Comparison of ENCODE assay signal across 22 mouse cellular contexts in genomic region chr12:37257099-37257498, GRCm38 (mm10). TPM values are rescaled to one million over a fixed set of nuclear protein-coding genes. Genes with fewer than 3 reads are reported as not detected.
DNase-seq lines count a peak whose midpoint lies in the region; ATAC-seq and TF ChIP-seq lines count a peak whose summit lies in the region.
"Had no signal": no experiment of that assay in that cellular context is flagged by ENCODE, and none has a peak within 500 bp of the region (broad histone marks: within the 10 kb centered on the region; RNA-seq: fewer than 3 reads in every experiment).

No protein-coding gene starts in this region.

- H3K27ac ChIP-seq in lung, embryonic 15.5 days, result no peak overlapping the region
- no peak overlapping the region for H3K27ac ChIP-seq in lung, postnatal 0 days (ENCODE audit: low read length)
- H3K27ac ChIP-seq: embryonic facial prominence, embryonic 13.5 days; embryonic facial prominence, embryonic 15.5 days; forebrain, embryonic 10.5 days; forebrain, embryonic 12.5 days had no signal

- no peaks in the 10 kb centered on the region for H3K27me3 ChIP-seq in lung, embryonic 15.5 days
- H3K27me3 ChIP-seq in lung, postnatal 0 days (replicated peaks; ENCODE audit: insufficient read depth, low read length), result no peaks in the 10 kb centered on the region
- H3K27me3 ChIP-seq: embryonic facial prominence, embryonic 13.5 days; embryonic facial prominence, embryonic 15.5 days; forebrain, embryonic 12.5 days had no signal

- H3K9ac ChIP-seq in lung, embryonic 15.5 days, result no peak overlapping the region
- H3K9ac ChIP-seq in lung, postnatal 0 days (replicated peaks; ENCODE audit: low read depth), result no peak overlapping the region
- H3K9ac ChIP-seq: embryonic facial prominence, embryonic 13.5 days; embryonic facial prominence, embryonic 15.5 days; forebrain, embryonic 12.5 days had no signal

- no peaks in the 10 kb centered on the region for H3K9me3 ChIP-seq in lung, embryonic 15.5 days
- H3K9me3 ChIP-seq in lung, postnatal 0 days (ENCODE audit: low read length), result no peaks in the 10 kb centered on the region
- H3K9me3 ChIP-seq: embryonic facial prominence, embryonic 13.5 days; embryonic facial prominence, embryonic 15.5 days; forebrain, embryonic 10.5 days; forebrain, embryonic 12.5 days had no signal

- no peak for DNase-seq in lung, postnatal 14 days
- DNase-seq in lung, postnatal 0 days (ENCODE audit: low spot score), result peak; percentile 89
- DNase-seq in lung, postnatal 4 days, result no peak
- peak; percentile 37 for DNase-seq in lung, postnatal 36 days
- DNase-seq in thymus, postnatal 10 days (ENCODE audit: low spot score in 2 of 2), result no peak
- DNase-seq: adrenal gland, adult 2 months; adrenal gland, postnatal 10 days; adrenal gland, postnatal 25 days; cerebellum, adult 11 months; cerebellum, adult 18-20 months; cerebellum, adult 8-10 months; cerebellum, adult 9-11 months; cerebellum, postnatal 14 days; cerebellum, postnatal 36 days; embryo, embryonic 11 days had no signal

- 51% methylated on average over 2 of the region's 2 CpGs for WGBS in lung, embryonic 15.5 days
- 47% methylated on average over 2 of the region's 2 CpGs for WGBS in lung, postnatal 0 days

- peak; percentile 19; the same call in 1 of the 2 replicates for ATAC-seq in lung, embryonic 15.5 days (ENCODE audit: borderline replicate concordance, extremely low read depth, low FRiP score, low TSS enrichment)
- peak; percentile 98 for ATAC-seq in lung, postnatal 0 days
- ATAC-seq: forebrain, embryonic 14.5 days had no signal

- peak; percentile 98 for TF ChIP-seq EP300 in lung, postnatal 0 days (IDR thresholded peaks at IDR 0.05)

- no peak overlapping the region for H3K4me2 ChIP-seq in lung, embryonic 15.5 days
- no peak overlapping the region for H3K4me2 ChIP-seq in lung, postnatal 0 days (replicated peaks; ENCODE audit: low read depth, low read length)
- H3K4me2 ChIP-seq: embryonic facial prominence, embryonic 13.5 days; embryonic facial prominence, embryonic 15.5 days; forebrain, embryonic 12.5 days had no signal

- H3K4me3 ChIP-seq in lung, embryonic 15.5 days, result no peak overlapping the region
- H3K4me3 ChIP-seq in lung, postnatal 0 days (ENCODE audit: low read depth, low read length), result no peak overlapping the region
- H3K4me3 ChIP-seq: embryonic facial prominence, embryonic 13.5 days; embryonic facial prominence, embryonic 15.5 days; erythroblast, embryonic 14.5 days; forebrain, embryonic 10.5 days; forebrain, embryonic 12.5 days had no signal

- no peak for TF ChIP-seq CTCF in lung, postnatal 0 days (IDR thresholded peaks at IDR 0.05)

- H3K36me3 ChIP-seq in lung, embryonic 15.5 days, result no peaks in the 10 kb centered on the region
- no peaks in the 10 kb centered on the region for H3K36me3 ChIP-seq in lung, postnatal 0 days (ENCODE audit: insufficient read depth, low read length)
- H3K36me3 ChIP-seq: embryonic facial prominence, embryonic 13.5 days; embryonic facial prominence, embryonic 15.5 days; forebrain, embryonic 10.5 days; forebrain, embryonic 12.5 days had no signal

- H3K4me1 ChIP-seq in lung, embryonic 15.5 days, result no peaks in the 10 kb centered on the region
- no peaks in the 10 kb centered on the region for H3K4me1 ChIP-seq in lung, postnatal 0 days (ENCODE audit: insufficient read depth, low read depth, low read length)
- H3K4me1 ChIP-seq: embryonic facial prominence, embryonic 13.5 days; embryonic facial prominence, embryonic 15.5 days; forebrain, embryonic 10.5 days; forebrain, embryonic 12.5 days had no signal

RNA-seq across cellular contexts. Expression of gene Agmo, which starts 15.7 kb away (rescaled TPM):
- polyA plus RNA-seq in lung, embryonic 15.5 days (2015; fragmentation: Nextera tagmentation; extraction: Ambion mirVana), result 0.60 and 0.89 TPM in 2 replicates
- polyA plus RNA-seq in lung, postnatal 0 days (2015; fragmentation: Nextera tagmentation; extraction: Ambion mirVana), result 2.7 and 3.0 TPM in 2 replicates
- polyA plus RNA-seq: erythroblast, embryonic 14.5 days had no signal

Comparison
In these comparisons a context has a peak if more than half of its experiments do, and no peak if none do; other contexts are left out.
1. DNase-seq: peak in lung, postnatal 0 days (single experiment) and lung, postnatal 36 days (single experiment); none in lung, postnatal 14 days (single experiment), lung, postnatal 4 days (0 of 2) and thymus, postnatal 10 days (0 of 2).